Mouse (Mus musculus): ENCODE data around the gene Nhlh1.

GRCm38 (mm10) chr1:172058321-172058720 is 948 bp upstream of the Nhlh1 start:
- TF ChIP-seq MYOD1 (IDR thresholded peaks at IDR 0.05; ENCODE audit: control insufficient read depth in 1 of 3, insufficient read length in 2 of 3, low read depth in 2 of 3) (no peak), REST (IDR thresholded peaks at IDR 0.05; ENCODE audit: insufficient read depth, insufficient read length) (no peak), POLR2AphosphoS2 (IDR thresholded peaks at IDR 0.05; ENCODE audit: insufficient read length, low read depth) (no peak), TCF12 (IDR thresholded peaks at IDR 0.05; ENCODE audit: insufficient read depth, poor library complexity, severe bottlenecking) (no peak), E2F4 (IDR thresholded peaks at IDR 0.05; ENCODE audit: insufficient read depth) (no peak), CEBPB (IDR thresholded peaks at IDR 0.05; ENCODE audit: insufficient read depth, poor library complexity, severe bottlenecking) (no peak), SRF (IDR thresholded peaks at IDR 0.05; ENCODE audit: control insufficient read depth, insufficient read length, low read depth) (no peak), POLR2A (IDR thresholded peaks at IDR 0.05; ENCODE audit: insufficient read length, low read depth) (no peak)

All from myocyte (in vitro differentiated cells).